Mouse (Mus musculus) left cerebral cortex, postnatal 4 days (tissue): ENCODE results near the gene Gm21936. TPM values are rescaled to one million over a fixed set of nuclear protein-coding genes. Genes with fewer than 3 reads are reported as not detected.
"Not testable (repeated sequence)": the region's sequence is repeated elsewhere in the genome, so short reads cannot be mapped to it uniquely, and the experiment has no call there.

Experiments used
- DNase-seq: peaks from one replicate; pipeline ENCODE4 v3.0.0-alpha.2; 2022
- intact Hi-C: fragments of 180-260 bp; cut with DNase I; formaldehyde crosslinking; loops from one replicate; pipeline ENCODE4 v1.15.1; 2025
- total RNA-seq, 2 experiments: library from RNA; stranded (reverse); gene quantifications; 2 replicates each; pipeline ENCODE4 v1.2.3; 2021

Gene Gm21936
- total RNA-seq: not detected

DNA sequence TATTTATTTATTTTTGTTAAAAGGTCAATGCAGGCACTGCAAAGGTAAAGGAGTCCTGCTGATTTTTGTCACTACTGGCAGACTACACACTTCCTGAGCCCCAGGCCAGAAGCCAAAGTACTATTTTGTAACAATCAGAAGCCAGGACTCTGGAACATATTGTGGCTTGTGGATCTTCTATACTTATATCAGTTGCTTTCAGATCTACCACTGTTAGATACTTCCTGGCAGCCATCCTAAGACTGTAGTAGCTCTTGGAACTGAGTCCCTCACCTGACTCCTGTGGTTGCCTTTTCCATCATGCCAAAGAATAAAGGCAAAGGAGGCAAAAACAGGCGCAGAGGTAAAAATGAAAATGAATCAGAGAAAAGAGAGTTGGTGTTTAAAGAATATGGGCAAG lies at the start of gene Gm21936:
Gm21936 (plus strand) TSS at position 301 of the 400 bp plus-strand sequence.
- DNase-seq, intact Hi-C loops: not testable (repeated sequence)

DNA sequence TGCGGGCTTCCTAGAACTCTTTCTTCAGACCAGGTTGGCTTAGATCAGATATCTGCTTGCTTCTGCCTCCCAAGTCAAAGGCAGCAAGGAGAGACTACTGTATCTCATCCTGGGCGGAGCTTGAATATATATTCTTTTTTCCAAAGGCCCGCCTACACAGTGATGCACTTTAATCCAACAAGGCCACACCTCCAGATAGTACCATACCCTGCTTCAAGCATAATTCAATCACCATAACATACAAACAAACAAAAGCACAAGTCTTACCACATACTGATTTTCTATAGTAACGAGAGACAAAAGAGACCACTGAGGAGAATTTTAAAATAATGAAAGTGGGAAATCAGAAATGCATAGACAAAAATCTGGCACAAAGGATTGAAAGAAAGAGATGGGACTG lies 19.7 kb upstream of the Gm21936 start, which contains the start of gene Gm21319:
Gm21319 (minus strand) TSS at position 101 of the 400 bp plus-strand sequence.
- intact Hi-C loops, DNase-seq: not testable (repeated sequence)

DNA sequence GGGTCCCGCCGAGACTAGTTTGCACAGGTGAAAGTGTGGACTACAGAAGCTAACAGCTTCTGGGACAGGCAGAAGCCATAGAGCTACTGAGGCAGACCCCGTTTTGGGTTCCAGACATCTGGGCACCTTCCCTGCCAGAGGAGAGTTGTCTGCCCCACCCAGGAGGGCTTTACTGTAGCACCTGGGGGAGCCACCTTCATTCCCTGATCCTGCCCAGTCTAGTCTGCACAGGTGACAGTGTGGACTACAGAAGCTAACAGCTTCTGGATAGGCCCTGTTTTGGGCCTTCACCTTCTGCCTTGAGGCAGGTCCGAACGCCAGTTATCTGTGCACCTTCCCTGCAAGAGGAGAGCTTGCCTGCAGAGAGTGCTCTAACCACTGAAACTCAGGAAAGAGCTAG lies 2.7 kb downstream of the Gm21936 start:
- intact Hi-C loops, DNase-seq: not testable (repeated sequence)

DNA sequence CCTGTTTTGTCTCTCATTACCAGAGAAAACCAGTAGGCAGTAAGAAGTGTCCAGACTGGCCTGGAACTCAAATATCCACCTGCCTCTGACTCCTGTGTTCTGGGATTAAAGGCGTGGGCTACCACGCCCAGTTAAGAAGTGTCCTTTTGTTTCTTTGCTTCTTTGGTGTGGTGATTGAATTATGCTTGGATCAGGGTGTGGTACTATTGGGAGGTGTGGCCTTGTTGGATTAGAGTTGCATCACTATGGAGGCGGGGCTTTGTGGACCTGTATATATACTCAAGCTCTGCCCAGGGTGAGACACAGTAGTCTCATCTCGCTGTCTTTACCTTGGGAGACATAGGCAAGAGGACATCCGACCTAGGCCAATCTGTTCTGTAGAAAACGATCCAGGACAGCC lies 21.0 kb downstream of the Gm21936 start, which contains the start of gene BB287469:
BB287469 (plus strand) TSS at position 301 of the 400 bp plus-strand sequence.
- DNase-seq, intact Hi-C loops: not testable (repeated sequence)

DNA sequence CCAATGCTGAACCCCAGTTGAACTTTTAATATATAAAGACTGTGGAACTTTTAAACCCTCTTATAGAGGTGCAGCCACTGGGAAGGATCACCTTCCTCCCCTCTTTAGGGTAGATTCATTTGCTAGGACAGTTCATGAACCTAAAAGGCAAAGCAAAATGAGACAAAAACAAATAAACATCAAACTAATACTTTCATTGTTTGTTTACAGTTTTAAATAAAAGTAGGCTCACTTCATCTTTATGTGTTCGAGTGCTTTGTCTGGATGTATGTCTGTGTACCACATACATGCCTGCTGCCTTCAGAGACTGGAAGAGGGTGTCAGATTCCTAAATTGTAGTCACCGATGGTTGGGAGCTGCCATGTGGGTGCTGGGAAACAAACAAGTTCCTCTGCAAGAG lies 46.9 kb downstream of the Gm21936 start, which contains the start of gene Gm2001:
Gm2001 (minus strand) TSS at position 101 of the 400 bp plus-strand sequence.
- intact Hi-C loops, DNase-seq: not testable (repeated sequence)

Other genes with a start within 250 kb of the Gm21936 start
- not detected for gene Oog1, start 192.8 kb upstream of the Gm21936 start, total RNA-seq
- gene Gm4027, start 176.6 kb upstream of the Gm21936 start, total RNA-seq: not detected
- gene Gm16381, start 150.9 kb upstream of the Gm21936 start, total RNA-seq: not detected
- gene Gm21319, start 19.8 kb upstream of the Gm21936 start, total RNA-seq: not detected
- not detected for gene BB287469, start 21.1 kb downstream of the Gm21936 start, total RNA-seq
- gene Gm2001, start 46.8 kb downstream of the Gm21936 start, total RNA-seq: not detected
- not detected for gene Gm2016, start 78.6 kb downstream of the Gm21936 start, total RNA-seq
- not detected for gene Gm2022, start 99.9 kb downstream of the Gm21936 start, total RNA-seq
- gene Gm2035, start 124.3 kb downstream of the Gm21936 start, total RNA-seq: not detected
- not detected for gene Gm2042, start 158.6 kb downstream of the Gm21936 start, total RNA-seq
- not detected for gene Gm2075, start 216.3 kb downstream of the Gm21936 start, total RNA-seq
- gene Gm6803, start 223.3 kb downstream of the Gm21936 start, total RNA-seq: not detected
- gene Gm2056, start 231.5 kb downstream of the Gm21936 start, total RNA-seq: not detected